Mouse (Mus musculus) liver, postnatal 0 days (tissue): ENCODE results near the gene Rev3l. TPM values are rescaled to one million over a fixed set of nuclear protein-coding genes. Genes with fewer than 3 reads are reported as not detected.
"Not testable (repeated sequence)": the region's sequence is repeated elsewhere in the genome, so short reads cannot be mapped to it uniquely, and the experiment has no call there.

Experiments
- ATAC-seq: fragments of 200-750 bp; cut with Nextera tagmentation; 2 replicates; pipeline ENCODE4 v1.8.0; 2017; ENCODE audit warnings: mild to moderate bottlenecking, moderate library complexity
- DNase-seq: peaks from one replicate; pipeline ENCODE4 v3.0.0-alpha.2; 2016
- H3K27ac ChIP-seq: fragments of 300-500 bp; sonication (generic); 2 replicates; pipeline ENCODE4 v1.5.1; 2014; ENCODE audit warnings: antibody characterized with exemption, moderate library complexity, mild to moderate bottlenecking, low read depth
- H3K27me3 ChIP-seq: fragments of 300-500 bp; sonication (generic); 2 replicates; pipeline ENCODE4 v1.6.1; 2014; ENCODE audit warnings: low read length, control low read depth, mixed read lengths; ENCODE audit not compliant: insufficient read depth
- H3K36me3 ChIP-seq: fragments of 300-500 bp; sonication (generic); replicated peaks from 2 replicates; pipeline ENCODE4 v1.6.1; 2014; ENCODE audit warnings: mild to moderate bottlenecking, control low read depth, low read length, moderate library complexity, mixed read lengths; ENCODE audit not compliant: insufficient read depth
- H3K4me1 ChIP-seq: fragments of 300-500 bp; sonication (generic); 2 replicates; pipeline ENCODE4 v1.6.1; 2014; ENCODE audit warnings: antibody characterized with exemption, mild to moderate bottlenecking, control low read depth; ENCODE audit not compliant: insufficient read depth
- H3K4me2 ChIP-seq: fragments of 300-500 bp; sonication (generic); 2 replicates; pipeline ENCODE4 v1.6.1; 2014; ENCODE audit warnings: low read depth, mild to moderate bottlenecking, low read length, moderate library complexity, mixed read lengths
- H3K4me3 ChIP-seq: fragments of 300-500 bp; sonication (generic); 2 replicates; pipeline ENCODE4 v1.5.1; 2014; ENCODE audit warnings: low read depth, low read length
- H3K9ac ChIP-seq: fragments of 300-500 bp; sonication (generic); replicated peaks from 2 replicates; pipeline ENCODE4 v1.6.1; 2014; ENCODE audit warnings: mild to moderate bottlenecking, moderate library complexity
- H3K9me3 ChIP-seq: fragments of 300-500 bp; sonication (generic); 2 replicates; pipeline ENCODE4 v1.6.1; 2016; ENCODE audit warnings: mild to moderate bottlenecking, control low read depth, low read length, mixed read lengths
- CTCF ChIP-seq: sonication (generic); IDR thresholded peaks from 2 replicates; pipeline ENCODE4 v1.5.1; 2016; ENCODE audit warnings: antibody characterized with exemption, low read depth
- EP300 ChIP-seq: IDR thresholded peaks from 2 replicates; pipeline ENCODE4 v1.6.1; 2016; ENCODE audit warnings: antibody characterized with exemption, low read depth, mild to moderate bottlenecking
- WGBS: fragments of 180-500 bp; shearing (Covaris S2); extraction: QIAGEN DNeasy Blood & Tissue Kit; methylation state at CpG from one replicate; pipeline ENCODE4 v1.1.7; 2014; ENCODE audit not compliant: insufficient replicate concordance; 5-methylcytosine and 5-hydroxymethylcytosine counted together
- polyA plus RNA-seq: library from polyadenylated mRNA; unstranded; fragments of >200 nt; fragmentation: Nextera tagmentation; extraction: Ambion mirVana; gene quantifications from 2 replicates; pipeline ENCODE4 v1.2.1, GENCODE M21; 2015

Rev3l gene
- polyA plus RNA-seq, 1 experiment from 2014 or later: 2.9 TPM

DNA sequence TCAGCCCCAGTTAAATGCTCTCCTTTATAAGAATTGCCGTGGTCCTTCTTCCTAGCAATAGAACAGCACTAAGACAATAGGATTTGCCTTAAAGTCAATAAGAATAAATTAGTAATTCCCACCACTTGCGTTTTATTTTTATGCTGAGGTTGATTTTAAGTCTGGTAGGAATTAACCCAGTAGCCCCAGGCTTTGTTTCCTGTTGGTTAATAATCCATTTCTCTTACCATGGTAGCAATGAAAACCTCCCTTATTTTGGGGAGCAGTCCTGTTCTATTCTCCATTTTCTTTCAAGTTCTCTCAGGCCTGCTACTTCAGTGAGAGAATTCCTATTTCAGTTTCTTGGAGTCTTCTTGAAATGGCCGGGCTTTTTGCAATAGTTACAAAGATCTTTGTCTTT is 172.3 kb downstream of the Rev3l start:
- 0 out of 2 replicates have a peak, but pooled peaks cover 4% of the 10 kb centered on the region for H3K4me1 ChIP-seq
- DNase-seq (no peak), ATAC-seq (no peak)
- H3K36me3 ChIP-seq: no peaks in the 10 kb centered on the region
- no peak overlapping the region for H3K4me3 ChIP-seq
- no peak overlapping the region for H3K9ac ChIP-seq
- H3K9me3 ChIP-seq: no peaks in the 10 kb centered on the region
- no peak for TF ChIP-seq CTCF
- no peak for TF ChIP-seq EP300
- no peak overlapping the region for H3K27ac ChIP-seq
- WGBS: 71% methylated on average over 3 of the region's 3 CpGs
- no peak overlapping the region for H3K4me2 ChIP-seq
- H3K27me3 ChIP-seq: no peaks in the 10 kb centered on the region

DNA sequence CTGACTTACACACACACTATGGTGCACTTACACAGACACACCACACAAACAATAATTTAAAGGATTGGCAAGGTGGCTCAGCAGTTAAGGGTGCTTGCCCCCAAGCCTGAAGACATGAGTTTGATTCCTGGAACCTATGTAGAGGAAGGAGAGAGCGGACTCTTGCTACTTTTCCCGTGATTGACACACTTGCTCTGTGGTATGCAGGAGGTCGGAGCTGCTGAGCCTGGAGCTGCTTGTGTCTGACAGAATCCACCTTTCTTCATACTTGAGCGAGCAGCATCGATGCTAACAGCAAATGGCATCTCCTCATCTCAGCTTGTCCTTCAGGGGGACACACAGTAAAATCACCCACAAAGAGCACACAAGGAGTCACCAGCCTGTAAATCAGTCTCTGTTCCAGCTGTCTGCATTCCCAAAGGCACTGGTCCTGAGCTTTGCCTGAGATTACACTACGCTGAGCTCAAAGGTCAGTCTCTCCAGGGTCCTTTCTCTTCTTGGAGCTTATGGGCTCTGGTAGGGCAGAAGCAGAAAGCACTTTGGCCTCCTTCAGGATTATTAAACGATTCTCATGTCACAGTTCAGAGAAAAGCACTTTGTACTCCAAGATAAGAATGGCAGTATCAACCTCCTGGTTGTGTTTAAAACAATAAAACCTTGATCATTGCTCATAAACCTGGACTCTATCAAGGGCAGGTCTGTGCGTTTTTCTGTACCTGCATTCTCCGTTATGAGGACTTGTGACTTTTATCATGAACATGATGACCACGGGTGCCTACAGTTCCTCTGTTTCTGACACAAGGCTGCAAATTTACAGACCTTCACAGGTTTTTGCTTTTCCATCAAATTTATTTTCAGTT is 175.1 kb downstream of the Rev3l start:
- H3K4me3 ChIP-seq: no peak overlapping the region
- H3K9me3 ChIP-seq: no peaks in the 10 kb centered on the region
- 70% methylated on average over 10 of the region's 10 CpGs for WGBS
- H3K4me2 ChIP-seq: no peak overlapping the region
- no peak for DNase-seq
- no peak for ATAC-seq
- no peaks in the 10 kb centered on the region for H3K36me3 ChIP-seq
- no peak overlapping the region for H3K27ac ChIP-seq
- TF ChIP-seq EP300: no peak
- TF ChIP-seq CTCF: no peak
- no peaks in the 10 kb centered on the region for H3K27me3 ChIP-seq
- no peaks in the 10 kb centered on the region for H3K4me1 ChIP-seq
- H3K9ac ChIP-seq: no peak overlapping the region

DNA sequence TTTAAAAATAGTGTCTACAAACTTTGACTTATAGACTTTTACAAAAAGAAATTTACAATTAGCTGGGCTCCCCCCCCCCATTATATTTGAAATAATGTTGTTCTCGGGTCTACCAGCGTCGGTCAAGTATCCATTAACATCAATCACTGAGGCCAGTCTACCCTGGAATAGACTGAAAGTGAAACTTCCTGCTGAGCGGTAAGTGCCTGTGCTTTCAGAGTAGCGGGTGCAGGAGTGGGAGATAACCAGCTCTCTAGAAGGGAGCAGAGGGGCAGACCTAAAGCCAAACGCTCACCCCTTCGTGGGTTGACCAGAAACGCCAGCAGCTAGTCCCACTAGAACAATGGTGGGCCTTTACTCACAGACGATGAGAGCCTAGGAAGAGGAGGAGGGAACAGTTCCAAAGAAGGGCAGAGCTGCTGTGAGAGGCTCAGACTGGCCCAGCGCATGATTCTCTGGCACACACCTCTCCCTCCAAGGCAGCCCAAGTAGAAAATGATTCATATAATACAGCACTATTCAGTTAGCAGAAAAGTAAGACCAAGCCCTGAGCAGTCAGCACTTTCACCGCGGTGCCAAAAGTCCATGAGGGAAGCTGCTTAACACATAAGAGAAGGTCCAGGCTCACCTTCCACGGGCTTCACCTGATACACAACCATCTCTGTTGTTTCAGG is 177.0 kb downstream of the Rev3l start:
- peak overlapping the region; percentile 26; the same call in 1 of the 2 replicates for H3K4me2 ChIP-seq
- H3K4me3 ChIP-seq: no peak overlapping the region
- no peak overlapping the region for H3K27ac ChIP-seq
- H3K4me1 ChIP-seq: no peaks in the 10 kb centered on the region
- 56% methylated on average over 13 of the region's 13 CpGs for WGBS
- ATAC-seq: no peak
- H3K27me3 ChIP-seq: no peaks in the 10 kb centered on the region
- no peaks in the 10 kb centered on the region for H3K9me3 ChIP-seq
- TF ChIP-seq EP300 (no peak), CTCF (no peak)
- no peak for DNase-seq
- H3K36me3 ChIP-seq: no peaks in the 10 kb centered on the region
- 0 out of 2 replicates have a peak overlapping the region, but pooled peaks have one; percentile 16 for H3K9ac ChIP-seq

DNA sequence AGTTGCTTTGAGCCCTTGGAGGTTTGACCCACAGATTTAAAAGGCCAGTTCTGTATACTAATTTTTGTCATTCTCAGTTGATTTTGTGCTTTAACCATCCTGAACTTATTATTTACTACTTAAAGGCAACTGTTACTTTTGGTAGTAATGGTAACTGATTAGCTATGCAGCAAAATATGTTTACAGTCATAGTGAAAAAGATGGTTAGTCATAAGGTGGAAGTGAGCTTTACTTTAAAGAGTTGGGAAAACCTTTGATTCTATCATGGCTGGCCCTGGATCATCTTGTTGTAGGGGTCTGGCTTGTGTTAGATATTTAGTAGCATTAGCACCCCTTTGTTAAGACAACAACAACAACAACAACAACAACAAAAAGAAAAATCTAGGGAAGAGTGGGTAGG is 180.7 kb downstream of the Rev3l start:
- no peak for DNase-seq
- Histone ChIP-seq H3K27ac (no peak overlapping the region), H3K9ac (no peak overlapping the region), H3K4me1 (no peaks in the 10 kb centered on the region), H3K4me2 (no peak overlapping the region), H3K4me3 (no peak overlapping the region), H3K36me3 (no peaks in the 10 kb centered on the region), H3K9me3 (no peaks in the 10 kb centered on the region), H3K27me3 (no peaks in the 10 kb centered on the region)
- TF ChIP-seq CTCF (no peak), EP300 (no peak)
- no peak for ATAC-seq

DNA sequence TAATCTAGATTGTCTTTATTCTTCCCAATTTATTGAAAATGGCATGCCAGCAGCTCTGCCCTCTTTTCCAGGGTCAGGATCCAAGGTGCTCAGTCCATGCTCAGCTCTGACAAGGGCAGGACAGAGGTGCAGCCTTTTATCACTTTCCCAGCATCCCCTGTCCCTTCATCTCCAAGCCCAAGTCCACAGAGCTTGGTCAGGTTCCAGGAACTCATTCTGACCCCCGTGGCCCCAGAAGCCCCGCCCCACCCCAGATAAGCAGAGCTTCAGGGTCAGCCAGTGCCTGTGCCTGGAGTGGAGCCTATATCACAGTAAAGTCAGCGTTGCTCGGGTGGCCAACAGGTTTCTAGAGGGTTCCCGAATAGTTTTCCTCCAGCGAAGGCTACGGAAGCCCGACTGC is 192.6 kb downstream of the Rev3l start:
- not testable (repeated sequence) for H3K9ac ChIP-seq, H3K4me2 ChIP-seq, H3K4me3 ChIP-seq, H3K36me3 ChIP-seq, H3K27me3 ChIP-seq, H3K4me1 ChIP-seq, H3K9me3 ChIP-seq, H3K27ac ChIP-seq
- ATAC-seq (peak; percentile 56), DNase-seq (peak; percentile 49)
- WGBS: 60% methylated on average over 8 of the region's 8 CpGs

Other genes with a start within 250 kb of the Rev3l start
- 2.3 TPM in 2 replicates for gene Traf3ip2, start 119.2 kb upstream of the Rev3l start, polyA plus RNA-seq
- 1.4 and 1.6 TPM in 2 replicates for gene Mfsd4b4, start 167.1 kb downstream of the Rev3l start, polyA plus RNA-seq
- gene Mfsd4b2, start 194.8 kb downstream of the Rev3l start, polyA plus RNA-seq: not detected in 2 replicates
- 4.8 and 5.5 TPM in 2 replicates for gene Mfsd4b3, start 228.0 kb downstream of the Rev3l start, polyA plus RNA-seq